Mouse (Mus musculus) thymus, postnatal 0 days (tissue): Measurements from ENCODE around the gene 2410015M20Rik. TPM values are rescaled to one million over a fixed set of nuclear protein-coding genes. Genes with fewer than 3 reads are reported as not detected.
"Not testable (repeated sequence)": the region's sequence is repeated elsewhere in the genome, so short reads cannot be mapped to it uniquely, and the experiment has no call there.

Experiments used
- DNase-seq: peaks from one replicate; pipeline ENCODE4 v3.0.0-alpha.2; 2015; ENCODE audit warnings: low spot score
- polyA plus RNA-seq: library from polyadenylated mRNA; unstranded; fragments of >200 nt; fragmentation: Nextera tagmentation; extraction: Ambion mirVana; gene quantifications from 2 replicates; pipeline ENCODE4 v1.2.1, GENCODE M21; 2015

Gene 2410015M20Rik
- polyA plus RNA-seq, 1 experiment from 2014 or later = 306 TPM

DNA sequence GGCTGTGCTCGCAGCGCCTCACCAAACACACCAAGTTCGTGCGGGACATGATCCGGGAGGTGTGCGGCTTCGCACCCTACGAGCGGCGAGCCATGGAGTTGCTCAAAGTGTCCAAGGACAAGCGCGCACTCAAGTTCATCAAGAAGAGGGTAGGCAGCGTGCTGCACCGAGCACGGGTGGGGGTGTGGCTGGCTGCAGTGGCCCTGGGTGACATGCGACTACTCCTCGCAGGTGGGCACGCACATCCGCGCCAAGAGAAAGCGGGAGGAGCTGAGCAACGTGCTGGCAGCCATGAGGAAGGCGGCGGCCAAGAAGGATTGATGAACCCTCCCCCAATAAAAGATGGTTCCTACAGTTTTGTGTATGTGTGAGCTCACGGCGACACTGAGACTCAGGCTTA, 4.3 kb upstream of the 2410015M20Rik start:
- DNase-seq = not testable (repeated sequence)

DNA sequence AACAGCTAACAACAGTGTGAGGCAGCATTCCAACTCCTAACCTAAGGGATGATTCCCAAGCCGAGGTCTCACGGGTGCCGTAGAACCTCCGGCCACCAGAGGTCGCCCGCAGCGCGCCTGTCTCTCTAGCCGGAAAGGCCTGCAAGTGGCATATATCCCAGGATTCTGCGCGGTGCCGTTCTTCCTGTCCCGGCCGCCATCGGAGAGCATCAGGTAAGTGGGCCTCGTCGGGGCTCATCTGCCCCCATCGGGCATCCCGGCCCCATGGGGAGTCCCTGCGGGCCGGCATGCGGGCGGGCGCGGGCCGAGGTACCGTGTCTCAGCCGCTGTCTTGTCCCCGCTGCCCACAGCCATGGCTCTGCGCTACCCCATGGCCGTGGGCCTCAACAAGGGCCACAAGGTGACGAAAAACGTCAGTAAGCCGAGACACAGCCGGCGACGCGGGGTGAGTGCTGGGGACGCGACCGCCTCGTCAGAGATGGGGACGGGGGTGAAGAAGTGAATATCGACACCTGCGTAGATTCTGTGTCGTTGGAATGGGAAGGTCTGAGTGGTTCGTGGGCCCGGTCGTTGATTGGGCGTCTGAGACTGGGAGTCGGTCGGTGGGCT, 3.8 kb upstream of the 2410015M20Rik start, which contains the start of gene Rpl36:
Rpl36 (plus strand) TSS at position 181 of the 609 bp plus-strand sequence.
- DNase-seq = peak; percentile 90

DNA sequence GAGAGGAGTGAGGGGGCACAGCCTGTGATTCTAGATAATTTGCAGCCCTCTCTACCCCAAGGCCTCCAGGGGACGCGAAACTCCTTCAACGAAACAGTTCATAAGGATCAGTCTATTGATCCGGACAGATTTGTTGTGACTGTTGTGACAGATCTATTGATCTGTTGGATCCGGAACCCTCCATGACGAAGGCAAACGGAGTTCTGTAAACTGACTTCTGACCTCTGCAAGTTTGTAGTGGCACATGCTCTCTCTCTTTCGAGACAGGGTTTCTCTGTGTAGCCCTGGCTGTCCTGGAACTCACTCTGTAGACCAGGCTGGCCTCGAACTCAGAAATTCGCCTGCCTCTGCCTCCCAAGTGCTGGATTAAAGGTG, 3.0 kb upstream of the 2410015M20Rik start:
- DNase-seq = not testable (repeated sequence)

DNA sequence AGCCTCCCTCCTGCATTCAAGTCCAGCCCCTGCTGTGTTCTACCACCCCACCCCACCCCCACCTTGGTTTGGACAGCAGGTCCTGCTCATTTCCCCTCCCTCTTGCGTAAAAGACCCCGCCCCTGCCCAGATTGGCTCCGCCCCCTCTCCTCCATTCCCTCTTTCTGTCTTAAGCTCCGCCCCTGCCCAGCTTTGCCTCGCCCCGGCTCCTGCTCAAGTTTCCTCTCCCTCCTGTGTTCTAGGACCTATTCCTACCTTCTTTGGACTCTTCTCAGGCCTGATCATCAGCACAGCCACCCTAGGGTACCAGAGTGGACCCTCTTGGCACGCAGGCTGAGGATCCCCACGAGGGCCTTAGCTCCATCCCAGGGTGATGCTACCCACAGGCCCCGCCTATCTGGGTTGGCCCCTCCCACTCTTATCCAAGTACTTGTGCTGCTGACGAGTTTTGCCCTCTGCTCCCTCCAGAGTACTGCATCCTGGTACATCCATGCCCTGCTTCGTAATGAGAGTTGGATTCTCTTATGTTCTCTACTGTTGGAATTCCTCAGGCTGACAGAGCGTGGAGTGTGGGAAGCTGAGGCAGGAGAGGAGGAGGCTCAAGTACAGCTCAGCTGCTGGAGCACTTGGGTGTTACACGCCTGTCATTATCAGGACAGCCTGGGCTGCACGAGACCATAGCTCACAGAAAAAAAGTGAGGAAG, 2.4 kb upstream of the 2410015M20Rik start:
- peak; percentile 19 for DNase-seq

DNA sequence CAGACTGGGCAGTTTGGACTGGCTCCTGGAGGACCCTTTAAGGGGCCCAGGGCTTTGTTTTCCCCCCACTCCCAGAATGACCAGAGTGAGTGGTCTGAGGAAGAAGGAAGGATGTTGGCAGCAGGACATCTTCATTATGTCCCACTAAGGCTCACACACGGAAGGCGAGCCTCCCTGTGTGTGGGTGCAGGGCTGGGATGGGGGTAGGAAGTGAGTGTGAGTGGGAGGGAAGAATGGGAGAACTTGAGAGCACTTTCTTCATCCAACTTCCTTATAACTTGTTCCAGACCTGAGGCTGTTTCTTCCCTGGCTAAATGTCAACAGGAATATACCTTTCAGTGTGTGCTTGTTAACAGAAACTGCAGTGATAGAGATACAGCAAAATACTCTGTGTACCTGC, 1.8 kb upstream of the 2410015M20Rik start:
- no peak for DNase-seq

DNA sequence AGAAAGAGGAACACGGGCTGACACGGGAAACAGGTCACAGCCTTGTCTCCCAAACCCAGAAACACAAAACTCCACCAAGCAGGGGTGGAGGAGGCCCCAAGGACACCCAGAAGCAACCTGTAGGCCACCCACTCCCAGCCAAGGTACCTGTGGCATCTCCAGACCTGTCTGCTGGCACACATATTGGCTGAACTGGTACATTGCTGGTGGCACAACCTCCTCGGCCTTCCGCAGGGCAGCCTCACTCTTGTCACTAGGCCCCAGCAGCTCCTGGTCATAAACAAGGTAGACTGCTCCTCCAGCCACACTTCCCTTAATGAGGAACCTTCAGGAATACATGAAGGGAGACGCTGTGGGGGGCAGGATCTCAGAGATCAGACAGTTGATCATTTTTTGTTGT, 872 bp downstream of the 2410015M20Rik start:
- no peak for DNase-seq

DNA sequence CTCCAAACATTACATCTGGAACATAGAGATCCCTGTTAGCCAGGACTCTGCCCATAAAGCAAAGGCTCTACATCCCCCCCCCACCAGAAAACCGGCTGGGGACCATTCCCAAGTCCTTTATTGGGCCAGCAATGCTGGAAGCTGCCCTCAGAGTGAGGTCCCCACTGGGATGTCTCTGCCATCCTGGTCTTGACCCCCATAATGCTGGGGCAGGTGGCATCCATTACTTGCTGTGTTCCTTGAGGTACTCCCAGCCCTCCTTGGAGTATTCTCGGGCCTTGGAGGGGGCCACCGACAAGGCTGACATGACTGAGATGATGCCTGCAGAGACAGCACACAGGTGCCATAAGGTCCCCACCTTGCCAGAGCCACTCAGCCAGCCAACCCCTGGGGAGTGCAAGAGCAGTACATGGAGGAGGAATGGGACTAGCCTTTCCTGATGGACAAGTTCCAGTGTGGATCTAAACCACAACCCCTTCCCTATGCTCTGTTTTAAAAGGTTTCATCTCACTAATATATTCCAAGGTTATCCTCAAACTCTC, 2.0 kb downstream of the 2410015M20Rik start:
- DNase-seq = no peak

DNA sequence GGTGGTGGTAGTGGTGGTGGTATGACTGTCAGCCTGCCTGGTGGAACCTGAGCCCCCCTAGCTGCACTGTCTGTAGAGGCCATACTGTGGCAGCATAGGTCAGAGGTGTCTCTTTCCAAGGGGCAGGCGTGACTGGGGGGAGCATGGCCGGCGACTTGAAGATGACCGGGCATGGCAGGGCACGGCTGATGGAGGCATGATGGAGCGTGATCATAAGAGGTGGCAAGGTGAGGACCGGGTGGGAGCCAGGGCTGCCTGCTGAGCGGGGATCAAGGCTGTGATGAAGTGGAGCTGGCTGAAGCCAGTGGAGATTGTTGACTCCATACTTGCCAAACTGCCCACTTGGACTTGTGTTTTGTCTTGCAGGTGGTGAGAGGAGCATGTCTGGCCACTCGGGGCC, 4.1 kb downstream of the 2410015M20Rik start:
- no peak for DNase-seq

DNA sequence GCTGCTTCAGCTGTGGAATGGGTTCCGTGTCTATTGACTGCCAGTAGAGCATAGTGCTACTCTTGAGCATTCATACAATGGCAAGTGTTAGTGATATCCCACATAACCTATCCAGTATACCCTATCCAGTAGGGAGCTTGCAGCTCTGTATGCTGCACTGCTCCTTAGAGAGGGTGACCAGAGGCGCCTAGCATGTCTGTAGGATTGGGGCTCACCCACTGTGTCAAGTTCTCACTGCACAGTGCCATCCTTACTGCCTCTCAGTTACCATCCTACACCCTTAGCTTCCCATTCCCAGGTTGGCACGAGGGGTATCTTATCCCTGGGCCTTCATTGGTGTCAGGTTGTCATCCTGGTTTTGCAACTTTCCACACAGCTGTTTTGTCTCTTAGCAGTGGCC, 5.1 kb downstream of the 2410015M20Rik start:
- no peak for DNase-seq

DNA sequence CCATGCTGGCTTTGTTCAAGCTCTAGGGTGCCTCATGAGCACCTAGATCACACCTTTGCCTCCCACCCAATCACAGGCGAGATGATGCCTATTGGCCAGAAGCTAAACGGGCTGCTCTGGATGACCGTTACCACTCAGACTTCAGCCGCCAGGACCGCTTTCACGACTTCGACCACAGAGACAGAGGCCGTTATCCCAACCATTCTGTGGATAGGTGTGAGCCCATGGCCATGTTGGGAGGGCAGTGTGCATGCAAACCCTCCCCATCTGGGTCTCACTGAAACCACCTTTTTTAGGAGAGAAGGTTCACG, 5.5 kb downstream of the 2410015M20Rik start:
- DNase-seq = no peak

DNA sequence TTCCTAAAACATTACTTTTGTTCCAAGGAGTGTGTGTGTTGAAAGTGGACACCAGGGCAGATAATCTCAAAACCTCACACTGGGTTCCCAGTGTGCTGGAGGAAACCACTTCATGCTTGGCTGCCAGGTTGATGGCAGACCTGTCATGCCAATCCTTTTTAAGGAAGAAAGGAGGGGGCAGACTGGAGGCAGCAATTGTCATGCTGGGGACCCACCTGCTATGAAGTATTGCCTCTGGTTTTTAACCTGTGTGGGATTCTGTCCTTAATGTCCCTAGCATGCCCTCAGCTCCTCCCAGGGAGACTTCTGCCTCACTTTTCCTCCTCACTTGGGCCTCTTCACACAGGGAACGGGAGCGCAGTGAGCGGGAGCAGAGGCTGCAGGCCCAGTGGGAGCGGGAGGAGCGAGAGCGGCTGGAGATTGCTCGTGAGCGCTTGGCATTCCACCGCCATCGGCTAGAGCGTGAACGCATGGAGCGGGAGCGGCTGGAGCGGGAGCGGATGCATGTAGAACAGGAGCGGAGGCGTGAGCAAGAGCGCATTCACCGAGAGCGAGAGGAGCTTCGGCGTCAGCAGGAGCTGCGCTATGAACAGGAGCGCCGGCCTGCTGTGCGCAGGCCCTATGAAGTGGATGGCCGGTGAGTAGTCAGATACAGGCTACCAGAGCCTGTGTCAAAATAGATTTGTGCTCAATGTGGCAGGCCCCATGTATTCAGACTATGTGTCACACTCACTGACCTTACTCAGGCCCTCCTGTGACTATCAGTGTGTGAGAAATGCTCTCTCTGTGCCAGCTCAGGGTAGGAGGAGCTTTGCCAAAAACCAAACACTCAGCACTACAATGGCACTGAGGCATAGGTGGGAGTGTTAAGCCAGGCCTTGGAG, 6.1 kb downstream of the 2410015M20Rik start:
- DNase-seq = no peak

DNA sequence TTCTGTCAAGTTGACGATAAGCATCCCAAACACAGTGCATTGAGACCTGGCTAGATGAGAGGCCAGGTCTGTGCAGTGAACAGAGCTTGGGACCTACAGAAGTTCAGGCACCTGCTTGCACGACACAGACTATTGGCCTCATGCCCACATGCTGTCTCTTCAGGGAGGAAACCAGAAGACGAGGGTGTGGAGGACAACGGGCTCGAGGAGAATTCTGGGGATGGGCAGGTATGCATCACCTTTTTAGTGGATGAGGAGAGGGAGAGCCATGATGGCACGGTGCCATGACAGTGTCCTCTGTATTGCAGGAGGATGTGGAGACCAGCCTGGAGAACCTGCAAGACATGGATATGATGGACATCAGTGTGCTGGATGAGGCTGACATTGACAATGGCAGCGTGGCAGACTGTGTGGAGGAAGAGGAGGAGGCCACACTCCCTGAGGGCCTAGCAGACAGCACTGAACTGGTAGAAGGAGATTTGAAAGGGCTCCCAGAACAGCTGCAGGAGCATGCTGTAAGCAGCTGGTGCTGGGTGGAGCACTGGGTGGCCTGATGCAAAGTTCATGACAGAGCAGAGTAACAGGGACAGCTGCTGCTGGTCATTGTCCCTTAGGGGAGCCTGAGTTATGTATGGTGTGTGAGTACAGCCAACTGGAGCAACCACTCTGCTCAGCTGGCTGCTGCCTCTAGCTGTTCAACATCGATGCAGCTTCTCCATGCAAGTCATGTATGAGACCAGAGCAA, 15.9 kb downstream of the 2410015M20Rik start:
- no peak for DNase-seq

DNA sequence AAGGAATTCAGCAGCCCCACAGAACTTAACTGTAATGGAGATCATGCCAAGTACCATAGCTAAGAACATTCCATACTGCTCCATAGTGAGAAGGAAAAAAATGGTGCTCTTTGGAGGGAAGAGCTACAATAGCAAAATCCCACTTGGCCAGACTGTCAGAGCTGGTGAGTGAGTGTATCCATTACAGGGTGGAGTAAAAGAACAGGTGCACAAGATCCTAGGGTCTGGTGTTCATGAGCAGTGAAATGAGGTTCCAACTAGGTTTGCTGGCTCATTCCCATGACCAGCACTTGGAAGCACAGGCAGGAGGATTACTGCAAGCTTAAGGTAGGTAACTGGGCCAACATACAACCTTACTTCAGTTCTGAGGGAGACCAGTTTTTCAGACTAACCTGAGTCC, 17.0 kb downstream of the 2410015M20Rik start:
- DNase-seq = no peak

DNA sequence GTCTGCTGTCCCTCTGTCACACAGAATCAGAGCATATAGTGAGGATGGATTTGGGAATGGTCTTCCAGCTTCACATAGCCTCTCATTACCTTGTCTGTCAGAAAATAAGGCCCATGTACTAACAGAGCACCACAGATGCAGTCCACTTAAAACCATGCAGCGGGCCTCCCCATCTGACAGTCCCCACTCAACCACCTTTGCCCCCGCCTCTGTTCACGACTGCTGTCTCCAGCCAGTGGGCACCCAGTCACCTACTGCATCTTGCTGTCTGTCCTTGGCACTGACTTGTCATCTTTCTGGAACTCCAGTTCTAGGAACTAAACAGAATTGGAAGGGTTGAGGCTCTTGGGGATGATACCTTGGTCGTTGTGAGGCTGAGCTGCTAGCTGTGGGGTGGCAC, 20.6 kb downstream of the 2410015M20Rik start:
- DNase-seq = no peak

DNA sequence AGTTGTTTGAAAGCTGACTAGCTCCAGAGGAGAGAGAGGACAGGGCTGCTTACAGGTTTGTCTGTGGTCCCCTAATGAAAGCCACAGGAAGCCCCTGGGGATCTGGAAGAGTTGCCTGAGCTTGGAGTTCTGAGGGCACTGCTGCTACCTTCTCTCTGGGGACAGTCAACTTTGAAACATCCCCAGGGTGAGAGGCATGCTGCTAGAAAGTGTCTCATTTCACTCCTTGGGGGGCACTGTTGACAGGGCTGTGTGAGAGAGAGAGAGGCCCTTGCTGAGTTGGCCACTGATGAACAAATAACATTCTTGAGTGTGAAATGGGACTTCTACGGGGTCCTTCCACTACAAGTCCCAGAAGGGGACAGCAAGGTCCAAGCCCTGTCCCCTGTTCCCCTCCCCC, 21.8 kb downstream of the 2410015M20Rik start:
- no peak for DNase-seq

DNA sequence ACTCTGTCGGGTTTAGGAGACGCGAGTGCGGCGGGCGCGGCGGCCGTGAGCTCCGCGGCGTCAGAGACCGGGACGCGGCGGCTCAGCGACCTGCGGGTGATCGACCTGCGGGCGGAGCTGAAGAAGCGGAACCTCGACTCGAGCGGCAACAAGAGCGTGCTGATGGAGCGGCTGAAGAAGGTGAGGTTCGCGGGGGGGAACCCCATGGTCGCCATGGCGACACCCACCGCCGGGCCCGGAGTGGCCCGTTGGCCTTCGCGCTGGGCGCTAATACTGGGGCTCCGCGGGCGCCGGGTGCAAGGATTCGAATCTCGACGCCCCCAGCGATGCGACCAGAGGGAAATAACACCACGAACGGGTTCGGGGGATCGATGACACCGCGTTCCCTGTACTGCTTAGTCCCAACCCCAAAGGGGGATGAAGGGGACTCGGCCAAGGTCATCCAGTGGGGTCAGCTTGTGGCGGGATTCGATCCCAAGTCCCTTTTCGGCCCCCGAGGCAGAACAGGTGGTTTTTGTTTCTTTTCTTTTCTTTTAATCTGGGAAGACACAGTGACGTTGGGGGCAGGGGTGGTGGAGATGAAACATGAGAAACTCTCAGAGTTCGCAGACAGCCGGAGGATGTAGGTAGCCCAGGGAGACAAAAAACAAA, 24.3 kb downstream of the 2410015M20Rik start:
- DNase-seq = no peak

DNA sequence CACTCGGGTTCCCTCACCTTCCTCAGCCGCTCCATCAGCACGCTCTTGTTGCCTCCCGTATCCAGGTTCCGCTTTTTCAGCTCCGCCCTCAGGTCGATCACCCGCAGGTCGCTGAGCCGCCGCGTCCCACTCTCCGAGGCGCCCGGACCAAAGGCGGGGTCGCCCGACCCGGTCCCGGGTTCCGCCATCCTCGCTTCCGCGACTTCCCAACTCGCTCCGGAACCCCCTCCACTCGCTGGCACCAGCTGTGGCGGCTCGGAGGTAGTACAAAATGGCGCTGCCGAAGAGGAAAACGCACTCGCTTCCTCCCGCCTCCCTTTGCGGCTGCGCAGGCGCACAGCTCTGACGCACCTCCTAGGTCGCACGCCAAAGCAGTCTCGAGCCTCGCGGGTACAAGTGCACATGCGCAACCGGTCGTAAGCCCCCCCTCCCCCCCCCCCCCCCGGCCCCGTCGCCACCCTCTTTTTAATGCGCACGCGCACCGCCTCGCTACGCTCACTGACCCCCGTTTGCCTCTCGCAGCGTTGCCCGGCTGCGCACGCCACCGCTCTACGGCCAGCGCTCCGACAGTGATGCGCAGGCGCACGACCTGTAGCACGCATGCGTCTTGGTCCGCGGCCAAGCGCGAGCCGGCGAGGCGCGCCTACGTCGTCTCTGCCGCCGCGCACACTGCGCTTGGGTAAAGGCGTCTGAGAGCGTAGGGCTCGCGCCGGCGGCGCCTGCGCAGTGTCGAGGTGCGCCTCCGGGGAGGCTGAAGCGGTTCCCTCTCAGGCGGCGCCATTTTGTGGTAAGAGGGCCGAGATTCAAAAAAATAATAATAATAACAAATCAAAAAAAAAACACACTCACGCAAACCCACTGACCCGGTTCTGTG, 25.1 kb downstream of the 2410015M20Rik start, which contains the start of the genes Safb2 and Safb:
Safb2 (minus strand) TSS at position 329 of the 874 bp plus-strand sequence.
Safb (plus strand) TSS at position 569 of the 874 bp plus-strand sequence.
- peak; percentile 99 for DNase-seq

DNA sequence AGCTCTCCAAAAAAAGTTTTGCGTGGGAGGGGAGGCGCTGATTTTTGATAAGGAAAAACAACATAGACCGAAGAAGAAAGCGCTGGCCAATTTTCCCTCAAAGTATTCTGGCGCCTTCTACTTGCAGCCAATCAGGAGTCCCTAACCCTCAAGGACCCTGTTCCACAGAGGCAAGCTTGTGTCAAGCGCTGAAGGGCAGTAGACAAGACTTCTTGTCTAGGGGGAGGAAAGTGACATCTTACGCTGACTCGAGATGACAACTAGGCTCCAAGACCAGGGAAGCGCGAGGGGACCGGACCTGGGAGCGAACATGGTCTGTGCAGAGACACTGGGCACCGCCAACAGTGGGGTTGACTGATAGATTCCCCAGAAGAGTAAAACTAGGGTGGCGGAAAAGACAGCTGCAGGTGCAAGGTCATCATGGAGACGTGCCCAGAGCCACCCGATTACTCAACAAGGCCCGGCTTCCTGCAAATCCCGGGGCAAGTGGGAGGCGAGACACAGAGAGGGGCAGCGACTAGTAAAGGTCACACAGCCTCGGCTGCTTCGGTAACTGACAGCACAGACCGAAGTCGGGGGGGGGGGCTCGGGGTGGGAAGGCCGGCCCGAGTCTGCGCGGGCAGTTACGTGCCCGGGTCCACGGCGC, 25.8 kb downstream of the 2410015M20Rik start:
- no peak for DNase-seq

DNA sequence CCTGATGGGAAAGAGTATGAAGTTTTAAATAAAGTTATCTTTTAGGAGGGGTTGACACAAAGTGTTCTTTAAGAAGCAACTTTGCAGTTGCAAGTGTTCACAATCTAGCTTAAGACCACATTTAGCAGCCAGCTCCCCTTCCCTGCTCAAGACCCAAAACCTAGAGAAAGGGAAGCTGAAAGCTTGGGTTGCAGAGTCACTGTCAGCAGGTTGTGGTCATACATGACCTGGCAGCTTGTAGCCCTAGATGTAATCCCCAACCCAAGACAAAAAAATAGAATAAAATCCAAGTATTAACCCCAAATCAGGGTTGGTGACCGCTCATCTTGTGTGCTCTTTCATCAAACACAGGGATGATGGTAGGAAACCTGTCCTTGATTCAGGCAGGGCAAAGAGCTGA, 26.5 kb downstream of the 2410015M20Rik start:
- no peak for DNase-seq
